Mouse (Mus musculus): Measurements from ENCODE around the gene Ssh2. TPM values are rescaled to one million over a fixed set of nuclear protein-coding genes. Genes with fewer than 3 reads are reported as not detected.

The Ssh2 gene
- polyA plus RNA-seq, 1 experiment = 13.5 TPM

DNA sequence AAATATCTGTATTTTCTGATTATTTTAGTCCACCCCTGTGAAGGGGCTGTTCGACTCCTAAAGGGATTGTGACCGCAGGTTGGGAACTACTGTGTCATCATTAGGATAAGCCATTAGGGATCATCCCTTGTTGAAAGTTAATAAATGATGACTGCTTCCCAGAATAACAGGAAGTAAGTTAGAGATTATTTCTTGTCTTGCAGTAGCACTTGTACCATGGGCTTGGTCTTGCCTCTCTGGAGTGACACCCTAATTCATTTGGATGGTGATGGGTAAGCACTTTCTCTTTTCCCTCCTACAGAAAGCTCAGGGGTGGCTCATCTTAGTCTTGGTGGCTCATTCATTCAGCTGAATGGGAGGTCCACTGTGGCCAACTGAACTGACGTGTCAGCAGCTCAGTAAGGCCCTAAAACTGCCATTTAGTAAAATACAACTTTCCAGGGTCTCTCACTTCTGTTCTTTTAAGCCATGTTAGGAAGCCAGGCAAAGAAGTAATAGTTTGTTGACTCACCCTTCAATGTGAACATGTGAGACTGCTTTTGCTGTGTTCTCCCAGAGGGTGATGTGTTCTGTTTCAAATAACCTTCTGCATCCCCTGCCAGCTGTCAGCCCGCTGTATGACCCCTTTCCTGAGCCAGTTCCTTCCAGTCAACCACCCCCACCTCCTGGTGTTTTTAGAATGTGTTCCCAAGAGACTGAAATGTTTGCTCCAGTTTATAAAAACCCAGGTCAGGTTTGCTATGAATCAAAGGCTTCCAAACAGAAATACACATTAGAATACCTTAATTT is 200.3 kb downstream of the Ssh2 start:
- H3K4me3 ChIP-seq (ENCODE audit: insufficient read depth, low read length) = no peak overlapping the region
- no peak for TF ChIP-seq POLR2A (IDR thresholded peaks at IDR 0.05; ENCODE audit: low read depth, low read length)
- TF ChIP-seq CTCF (IDR thresholded peaks at IDR 0.05; ENCODE audit: borderline replicate concordance, insufficient read depth, low read length) = no peak

DNA sequence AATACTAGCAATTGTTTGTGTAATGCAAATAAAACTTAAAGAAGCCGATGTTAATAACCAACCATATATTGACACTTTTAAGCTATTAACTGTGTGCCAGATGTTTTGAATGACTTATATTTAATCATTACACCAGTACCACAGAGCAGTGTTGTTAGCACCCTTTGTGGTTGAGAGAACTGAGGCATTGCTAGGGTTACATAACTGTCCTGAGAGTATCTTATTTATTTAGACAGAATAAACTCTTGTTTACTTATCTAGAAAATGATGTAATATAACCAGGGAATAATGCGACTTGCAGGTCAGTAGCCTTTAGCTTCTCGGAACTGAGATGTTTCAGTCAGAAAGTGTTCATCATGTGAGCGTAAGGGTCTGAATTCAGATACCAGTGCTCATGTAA is 201.9 kb downstream of the Ssh2 start:
- Histone ChIP-seq H3K4me3 (ENCODE audit: insufficient read depth, low read length) (no peak overlapping the region), H3K27ac (ENCODE audit: insufficient read depth, low read length) (no peak overlapping the region), H3K4me1 (ENCODE audit: control insufficient read depth, insufficient read depth, low read length) (no peaks in the 10 kb centered on the region)
- TF ChIP-seq CTCF (IDR thresholded peaks at IDR 0.05; ENCODE audit: borderline replicate concordance, insufficient read depth, low read length) (no peak), POLR2A (IDR thresholded peaks at IDR 0.05; ENCODE audit: low read depth, low read length) (no peak)

More for the DNA sequence above, 200.3 kb downstream of the Ssh2 start:
- no peaks in the 10 kb centered on the region for H3K4me1 ChIP-seq (ENCODE audit: control insufficient read depth, insufficient read depth, low read length)
- no peak overlapping the region for H3K27ac ChIP-seq (ENCODE audit: insufficient read depth, low read length)

DNA sequence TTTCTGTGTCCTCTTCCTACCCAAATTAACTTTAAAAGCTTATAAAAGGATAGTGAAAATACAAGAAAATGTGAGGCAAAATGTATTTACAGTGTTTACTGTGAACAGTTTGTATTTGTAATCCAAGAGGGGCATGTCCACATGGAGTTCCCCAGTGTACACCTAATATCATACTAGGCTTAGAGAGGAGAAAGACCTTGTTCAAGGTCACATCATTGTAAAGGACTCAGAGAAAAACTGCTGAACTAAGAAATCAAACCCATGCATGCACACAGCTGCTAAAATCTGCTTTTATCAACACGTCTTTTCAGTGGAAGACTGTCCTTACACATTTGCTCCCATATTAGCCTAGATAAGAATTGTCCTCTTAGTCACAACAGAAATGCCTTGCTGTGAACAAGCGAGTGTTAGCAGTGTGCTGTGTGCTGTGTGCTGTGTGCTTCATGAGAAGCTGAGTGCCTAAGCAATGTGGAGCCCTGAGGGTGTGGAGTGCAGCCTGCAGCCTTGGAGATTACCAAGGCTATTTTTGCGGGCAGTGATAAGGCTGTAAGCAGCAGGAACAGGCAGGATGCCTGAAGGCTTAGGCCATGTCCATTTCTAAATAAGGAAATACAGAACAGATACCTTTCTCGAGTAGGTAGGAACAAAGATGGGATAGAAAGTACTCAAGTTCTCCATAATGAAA is 207.2 kb downstream of the Ssh2 start:
- no peaks in the 10 kb centered on the region for H3K4me1 ChIP-seq (ENCODE audit: control insufficient read depth, insufficient read depth, low read length)
- H3K4me3 ChIP-seq (ENCODE audit: insufficient read depth, low read length) = no peak overlapping the region
- no peak for TF ChIP-seq POLR2A (IDR thresholded peaks at IDR 0.05; ENCODE audit: low read depth, low read length)
- no peak for TF ChIP-seq CTCF (IDR thresholded peaks at IDR 0.05; ENCODE audit: borderline replicate concordance, insufficient read depth, low read length)
- no peak overlapping the region for H3K27ac ChIP-seq (ENCODE audit: insufficient read depth, low read length)

DNA sequence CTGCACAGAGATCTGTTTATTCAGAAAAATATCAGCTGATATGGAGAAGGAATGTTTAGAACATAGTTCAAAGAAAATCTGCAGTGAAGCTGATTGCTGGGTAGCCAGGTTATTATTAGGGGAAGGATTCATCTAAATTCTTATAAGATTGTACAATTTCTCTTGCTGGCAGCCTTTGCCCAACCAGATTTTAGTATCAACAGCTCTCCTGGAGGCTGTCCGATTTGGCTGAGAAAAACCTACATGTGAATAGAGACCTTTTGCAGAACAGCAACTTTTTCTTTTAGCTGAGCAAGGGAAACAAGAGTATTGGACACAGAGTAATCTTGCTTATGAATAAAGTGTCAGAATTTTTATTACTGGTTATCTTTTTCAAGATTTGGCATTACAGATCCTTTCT is 212.4 kb downstream of the Ssh2 start:
- TF ChIP-seq POLR2A (IDR thresholded peaks at IDR 0.05; ENCODE audit: low read depth, low read length) (no peak), CTCF (IDR thresholded peaks at IDR 0.05; ENCODE audit: borderline replicate concordance, insufficient read depth, low read length) (no peak)

DNA sequence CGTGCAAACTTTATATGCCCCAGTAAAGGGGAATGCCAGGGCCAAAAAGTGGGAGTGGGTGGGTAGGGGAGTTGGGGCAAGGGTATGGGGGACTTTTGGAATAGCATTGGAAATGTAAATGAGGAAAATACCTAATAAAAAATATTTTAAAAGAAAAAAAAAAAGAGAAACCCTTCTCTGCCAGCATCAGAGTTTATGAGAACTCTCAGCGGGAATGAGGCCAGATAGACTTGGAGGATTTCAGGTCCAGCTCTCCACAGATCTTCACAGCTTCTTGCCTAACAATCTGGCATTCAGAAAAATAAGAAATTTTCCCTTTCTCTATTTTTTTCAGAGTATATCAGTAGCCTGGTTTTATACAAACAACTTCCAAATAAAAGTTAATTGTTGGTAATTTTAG is 220.9 kb downstream of the Ssh2 start:
- H3K4me1 ChIP-seq (ENCODE audit: control insufficient read depth, insufficient read depth, low read length) = peaks cover 4% of the 10 kb centered on the region; the same call in 1 of the 2 replicates
- H3K4me3 ChIP-seq (ENCODE audit: insufficient read depth, low read length) = no peak overlapping the region
- H3K27ac ChIP-seq (ENCODE audit: insufficient read depth, low read length) = no peak overlapping the region
- TF ChIP-seq CTCF (IDR thresholded peaks at IDR 0.05; ENCODE audit: borderline replicate concordance, insufficient read depth, low read length) (no peak), POLR2A (IDR thresholded peaks at IDR 0.05; ENCODE audit: low read depth, low read length) (no peak)

More for the DNA sequence above, 212.4 kb downstream of the Ssh2 start:
- Histone ChIP-seq H3K4me3 (ENCODE audit: insufficient read depth, low read length) (no peak overlapping the region), H3K27ac (ENCODE audit: insufficient read depth, low read length) (no peak overlapping the region), H3K4me1 (ENCODE audit: control insufficient read depth, insufficient read depth, low read length) (no peaks in the 10 kb centered on the region)

DNA sequence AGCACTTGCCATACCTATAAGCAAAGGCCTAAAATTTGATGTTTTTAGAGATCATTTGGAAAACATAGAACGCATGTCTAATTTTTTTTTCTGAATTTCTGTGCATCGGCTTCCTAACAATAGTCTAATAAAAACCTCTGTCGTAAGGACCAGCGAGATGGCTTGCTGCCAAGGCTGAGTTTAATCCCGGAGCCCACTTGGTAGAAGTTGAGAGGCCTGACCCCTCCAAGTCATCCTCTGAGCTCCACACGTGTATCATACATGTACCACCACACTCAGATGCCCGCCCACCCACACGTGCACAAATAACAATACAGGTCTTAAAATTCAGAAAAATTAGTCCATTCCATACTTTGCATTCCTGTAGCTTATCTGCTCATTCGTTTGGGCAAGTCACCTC is 224.0 kb downstream of the Ssh2 start:
- TF ChIP-seq POLR2A (IDR thresholded peaks at IDR 0.05; ENCODE audit: low read depth, low read length) (no peak), CTCF (IDR thresholded peaks at IDR 0.05; ENCODE audit: borderline replicate concordance, insufficient read depth, low read length) (no peak)
- Histone ChIP-seq H3K4me3 (ENCODE audit: insufficient read depth, low read length) (no peak overlapping the region), H3K27ac (ENCODE audit: insufficient read depth, low read length) (peak overlapping the region; percentile 97; the same call in 1 of the 2 replicates), H3K4me1 (ENCODE audit: control insufficient read depth, insufficient read depth, low read length) (peaks cover 4% of the 10 kb centered on the region; the same call in 1 of the 2 replicates)

DNA sequence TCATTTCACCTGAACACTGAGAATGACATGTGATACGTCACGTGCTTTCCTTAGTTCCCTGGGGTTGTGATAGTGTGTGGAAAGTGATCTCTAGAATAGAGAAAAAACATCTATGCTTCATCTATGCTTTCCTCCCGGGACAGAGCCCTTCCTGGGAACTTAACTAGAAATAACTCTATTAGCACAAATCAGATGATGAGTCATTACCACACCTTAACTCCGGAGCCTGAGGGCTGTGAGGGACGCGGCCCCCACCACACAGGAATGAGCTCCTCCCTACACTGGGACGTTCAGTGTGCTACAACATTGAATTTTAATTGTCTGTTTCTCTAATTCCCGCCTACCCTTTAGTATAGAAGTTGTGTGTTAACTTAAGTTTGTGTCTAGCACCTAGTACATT is 224.9 kb downstream of the Ssh2 start:
- Histone ChIP-seq H3K4me3 (ENCODE audit: insufficient read depth, low read length) (no peak overlapping the region), H3K27ac (ENCODE audit: insufficient read depth, low read length) (peak overlapping the region; percentile 97), H3K4me1 (ENCODE audit: control insufficient read depth, insufficient read depth, low read length) (peaks cover 4% of the 10 kb centered on the region; the same call in 1 of the 2 replicates)
- TF ChIP-seq CTCF (IDR thresholded peaks at IDR 0.05; ENCODE audit: borderline replicate concordance, insufficient read depth, low read length) = no peak
- no peak for TF ChIP-seq POLR2A (IDR thresholded peaks at IDR 0.05; ENCODE audit: low read depth, low read length)

DNA sequence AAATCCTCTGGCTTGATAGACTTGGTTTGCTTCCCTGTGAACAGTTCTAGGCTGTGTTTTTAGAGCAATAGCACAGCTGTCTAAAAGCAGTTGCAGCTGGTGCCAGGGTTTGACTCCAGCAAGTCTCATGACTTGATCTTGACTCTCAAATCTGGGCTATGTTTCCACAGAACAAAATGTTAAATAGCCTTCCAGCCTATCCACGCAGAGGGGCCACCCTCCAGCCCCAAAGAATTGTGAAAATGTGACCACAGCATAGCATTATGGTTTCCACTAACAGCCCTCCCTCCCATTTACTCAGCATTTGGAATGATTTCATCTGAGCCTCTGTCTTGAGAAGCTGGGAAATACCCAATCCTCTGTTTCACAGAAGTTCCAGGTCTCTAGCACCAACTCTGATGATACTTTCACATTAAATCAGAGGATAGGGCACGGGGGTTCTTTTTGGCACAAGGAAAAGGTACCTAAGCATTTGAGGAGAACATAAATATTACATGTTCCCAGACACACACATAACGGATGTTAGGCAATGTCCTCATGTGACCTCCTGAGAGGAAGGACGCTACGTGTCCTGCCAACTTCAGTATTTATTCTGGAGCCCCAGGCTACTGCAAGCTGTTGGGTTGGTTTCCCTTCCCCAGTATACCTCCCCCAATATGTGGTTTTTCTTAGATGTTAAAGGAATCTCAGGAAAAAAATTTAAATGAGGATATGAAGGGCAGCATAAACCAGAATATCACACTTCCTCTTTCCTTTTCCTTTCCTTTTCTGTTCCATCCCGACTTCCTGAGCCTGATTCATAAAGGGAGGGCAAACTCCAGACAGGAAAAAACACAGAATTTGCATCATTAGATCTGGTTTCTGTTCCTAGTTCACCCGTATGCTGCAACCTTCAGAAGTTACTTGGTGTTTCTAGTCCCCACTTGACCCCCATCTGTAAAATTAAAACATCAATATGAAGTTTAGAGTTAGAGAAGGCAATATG is 226.4 kb downstream of the Ssh2 start:
- no peak overlapping the region for H3K4me3 ChIP-seq (ENCODE audit: insufficient read depth, low read length)
- H3K27ac ChIP-seq (ENCODE audit: insufficient read depth, low read length) = peak overlapping the region; percentile 97
- H3K4me1 ChIP-seq (ENCODE audit: control insufficient read depth, insufficient read depth, low read length) = peaks cover 8% of the 10 kb centered on the region
- TF ChIP-seq POLR2A (IDR thresholded peaks at IDR 0.05; ENCODE audit: low read depth, low read length) (no peak), CTCF (IDR thresholded peaks at IDR 0.05; ENCODE audit: borderline replicate concordance, insufficient read depth, low read length) (no peak)

DNA sequence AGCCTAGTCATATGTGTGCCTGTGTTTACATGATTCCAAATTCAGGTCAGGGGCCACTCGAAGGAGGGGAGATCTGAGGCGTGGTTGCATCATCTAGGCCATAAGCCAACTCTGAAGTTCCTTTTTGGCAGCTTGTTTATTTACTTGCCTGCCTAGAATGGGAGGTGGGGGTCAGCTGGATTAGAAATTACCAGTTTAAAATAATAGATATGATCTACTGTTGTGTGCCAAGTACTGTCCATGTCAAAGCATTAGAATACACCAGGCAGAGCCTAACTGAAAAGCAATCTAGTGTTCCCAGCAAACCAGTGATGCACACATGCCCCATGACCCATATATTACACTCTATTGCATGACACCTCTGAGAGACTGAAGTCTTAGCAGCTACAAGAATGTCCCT is 228.9 kb downstream of the Ssh2 start:
- H3K27ac ChIP-seq (ENCODE audit: insufficient read depth, low read length) = no peak overlapping the region
- peaks cover 8% of the 10 kb centered on the region for H3K4me1 ChIP-seq (ENCODE audit: control insufficient read depth, insufficient read depth, low read length)
- H3K4me3 ChIP-seq (ENCODE audit: insufficient read depth, low read length) = no peak overlapping the region
- no peak for TF ChIP-seq CTCF (IDR thresholded peaks at IDR 0.05; ENCODE audit: borderline replicate concordance, insufficient read depth, low read length)
- no peak for TF ChIP-seq POLR2A (IDR thresholded peaks at IDR 0.05; ENCODE audit: low read depth, low read length)
